Mouse (Mus musculus) lung, postnatal 36 days (tissue): ENCODE measurements at regions not wholly inside any gene's neighbourhood (a gene's known extent, or its start where the extent isn't known, plus 50 kb on each side); places are given as distances from the start of the nearest gene placed in this dataset.

Experiments
- DNase-seq: peaks from one replicate; pipeline ENCODE4 v3.0.0; 2022; ENCODE audit warnings: mixed read lengths

GRCm38 (mm10) chr4:140463296-140463695 is 202.5 kb downstream of the Arhgef10l start:
- no peak for DNase-seq

- DNase-seq, result no peak
These were observed 204.5 kb downstream of the Arhgef10l start for GRCm38 (mm10) chr4:140461317-140461716.

- DNase-seq, result no peak
These were observed 202.5 kb upstream of the Igsf21 start for GRCm38 (mm10) chr4:140449062-140449461.

GRCm38 (mm10) chr4:140446455-140446854 is 199.9 kb upstream of the Igsf21 start:
- no peak for DNase-seq

- DNase-seq, result no peak
These were observed 199.3 kb upstream of the Igsf21 start for GRCm38 (mm10) chr4:140445931-140446330.

GRCm38 (mm10) chr4:140443221-140443620 is 196.6 kb upstream of the Igsf21 start:
- DNase-seq, result no peak

GRCm38 (mm10) chr4:140441805-140442204 is 195.2 kb upstream of the Igsf21 start:
- DNase-seq, result no peak

- peak; percentile 17 for DNase-seq
These were observed 193.3 kb upstream of the Igsf21 start for GRCm38 (mm10) chr4:140439856-140440255.

- no peak for DNase-seq
These were observed 189.4 kb upstream of the Igsf21 start for GRCm38 (mm10) chr4:140436030-140436429.

- peak; percentile 61 for DNase-seq
These were observed 187.4 kb upstream of the Igsf21 start for GRCm38 (mm10) chr4:140433744-140434542.

GRCm38 (mm10) chr4:140432101-140432500 is 185.5 kb upstream of the Igsf21 start:
- DNase-seq, result no peak

- no peak for DNase-seq
These were observed 180.5 kb upstream of the Igsf21 start for GRCm38 (mm10) chr4:140427039-140427438.

- DNase-seq, result no peak
These were observed 177.2 kb upstream of the Igsf21 start for GRCm38 (mm10) chr4:140423791-140424190.

- DNase-seq, result peak; percentile 56
These were observed 175.5 kb upstream of the Igsf21 start for GRCm38 (mm10) chr4:140421926-140422585.

- no peak for DNase-seq
These were observed 173.3 kb upstream of the Igsf21 start for GRCm38 (mm10) chr4:140419720-140420412.

GRCm38 (mm10) chr4:140412312-140412930 is 165.8 kb upstream of the Igsf21 start:
- DNase-seq, result no peak

GRCm38 (mm10) chr4:140408446-140408845 is 161.9 kb upstream of the Igsf21 start:
- no peak for DNase-seq

GRCm38 (mm10) chr4:140406913-140407312 is 160.3 kb upstream of the Igsf21 start:
- DNase-seq, result no peak

- DNase-seq, result peak; percentile 7
These were observed 159.7 kb upstream of the Igsf21 start for GRCm38 (mm10) chr4:140405993-140406881.

- DNase-seq, result no peak
These were observed 158.8 kb upstream of the Igsf21 start for GRCm38 (mm10) chr4:140405427-140405826.

- no peak for DNase-seq
These were observed 156.5 kb upstream of the Igsf21 start for GRCm38 (mm10) chr4:140403128-140403527.

- no peak for DNase-seq
These were observed 155.7 kb upstream of the Igsf21 start for GRCm38 (mm10) chr4:140402319-140402718.
